Mouse (Mus musculus) forebrain, embryonic 16.5 days (tissue): ENCODE measurements at regions not wholly inside any gene's neighbourhood (a gene's known extent, or its start where the extent isn't known, plus 50 kb on each side); places are given as distances from the start of the nearest gene placed in this dataset.

Experiments
- ATAC-seq: fragments of 200-750 bp; cut with Nextera tagmentation; 2 replicates; pipeline ENCODE4 v1.8.0; 2017; ENCODE audit warnings: mild to moderate bottlenecking, moderate library complexity
- H3K27ac ChIP-seq: fragments of 300-500 bp; sonication (generic); 2 replicates; pipeline ENCODE4 v1.5.1; 2014; ENCODE audit warnings: low read length, control low read depth
- H3K27me3 ChIP-seq: fragments of 300-500 bp; sonication (generic); replicated peaks from 2 replicates; pipeline ENCODE4 v1.6.1; 2014; ENCODE audit warnings: low read length; ENCODE audit not compliant: control insufficient read depth, insufficient read depth
- H3K36me3 ChIP-seq: fragments of 300-500 bp; sonication (generic); 2 replicates; pipeline ENCODE4 v1.6.1; 2014; ENCODE audit not compliant: control insufficient read depth, insufficient read depth
- H3K4me1 ChIP-seq: fragments of 300-500 bp; sonication (generic); replicated peaks from 2 replicates; pipeline ENCODE4 v1.6.1; 2014; ENCODE audit warnings: low read length; ENCODE audit not compliant: control insufficient read depth, insufficient read depth
- H3K4me2 ChIP-seq: fragments of 300-500 bp; sonication (generic); 2 replicates; pipeline ENCODE4 v1.6.1; 2014; ENCODE audit warnings: mild to moderate bottlenecking, low read length, control low read depth
- H3K4me3 ChIP-seq: fragments of 300-500 bp; sonication (generic); replicated peaks from 2 replicates; pipeline ENCODE4 v1.5.1; 2014; ENCODE audit warnings: mild to moderate bottlenecking, low read length, control low read depth
- H3K9ac ChIP-seq: fragments of 300-500 bp; sonication (generic); replicated peaks from 2 replicates; pipeline ENCODE4 v1.6.1; 2014; ENCODE audit warnings: low read depth, low read length, control low read depth
- H3K9me3 ChIP-seq: fragments of 300-500 bp; sonication (generic); 2 replicates; pipeline ENCODE4 v1.6.1; 2016; ENCODE audit warnings: low read length; ENCODE audit not compliant: control insufficient read depth
- WGBS: fragments of 180-500 bp; shearing (Covaris S2); extraction: QIAGEN DNeasy Blood & Tissue Kit; methylation state at CpG from one replicate; pipeline ENCODE4 v1.1.7; 2014; 5-methylcytosine and 5-hydroxymethylcytosine counted together

DNA sequence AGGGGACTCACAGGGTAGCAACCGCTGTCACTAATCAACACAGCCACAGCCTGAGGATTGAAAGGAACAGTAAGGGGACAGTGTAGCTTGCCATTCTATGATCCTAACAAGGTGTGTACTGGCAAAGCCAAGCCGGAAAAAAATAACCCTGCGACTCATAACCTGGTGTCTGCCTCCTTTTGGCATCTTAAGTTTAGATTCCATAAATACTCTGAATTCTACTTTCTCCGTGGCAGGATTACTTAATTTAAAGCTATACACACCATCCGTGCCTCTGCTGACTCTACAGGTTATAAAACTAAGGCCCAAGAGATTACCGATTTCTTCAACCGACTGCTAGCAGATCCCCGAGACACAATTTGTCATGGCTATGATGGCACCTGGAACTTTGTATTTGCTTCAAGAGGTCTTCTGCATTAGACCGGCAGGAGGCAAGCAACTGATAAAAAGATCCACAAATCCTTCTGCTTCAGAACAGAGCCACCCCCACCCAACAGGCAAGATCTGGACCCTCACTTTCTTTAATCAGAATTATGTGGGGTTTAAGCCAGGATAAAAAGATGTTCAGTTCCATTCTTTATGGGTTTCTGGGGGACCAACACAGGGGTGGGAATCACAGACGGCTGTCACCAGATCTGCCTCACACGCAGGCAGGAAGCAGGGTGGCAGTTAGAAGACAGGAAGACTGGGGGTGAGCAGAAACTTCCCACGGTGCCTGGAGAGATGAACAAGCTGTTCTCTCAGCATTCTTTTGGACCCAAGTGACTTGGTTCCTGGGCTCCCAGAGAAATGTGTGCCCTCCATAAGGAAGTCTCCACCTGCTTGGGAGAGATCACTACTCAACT is 120.4 kb downstream of the Sox4 start:
- Histone ChIP-seq H3K36me3 (no peaks in the 10 kb centered on the region), H3K9ac (no peak overlapping the region), H3K4me2 (no peak overlapping the region), H3K4me3 (no peak overlapping the region), H3K27me3 (no peaks in the 10 kb centered on the region), H3K4me1 (no peaks in the 10 kb centered on the region), H3K9me3 (no peaks in the 10 kb centered on the region), H3K27ac (no peak overlapping the region)
- ATAC-seq, result no peak
- 73% methylated on average over 12 of the region's 12 CpGs for WGBS

DNA sequence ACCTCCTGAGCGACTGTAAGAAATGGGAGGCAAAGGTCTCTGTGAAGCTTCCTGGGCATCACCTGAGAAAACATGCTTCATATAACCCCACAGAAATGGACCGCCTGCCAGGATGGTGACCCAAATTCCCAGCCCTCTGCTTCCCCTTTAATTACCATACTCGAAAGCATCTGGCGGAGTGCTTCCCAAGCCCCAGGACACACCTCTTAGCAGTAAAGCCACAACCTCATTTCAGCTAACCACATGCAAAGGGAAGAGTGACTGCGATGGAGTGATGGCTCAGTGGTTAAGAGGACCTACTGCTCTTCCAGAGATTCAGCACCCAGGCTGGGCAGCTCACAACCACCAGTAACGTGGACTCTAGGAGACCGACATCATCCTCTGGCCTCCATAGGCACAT is 127.2 kb downstream of the Sox4 start:
- H3K4me2 ChIP-seq, result no peak overlapping the region
- no peaks in the 10 kb centered on the region for H3K9me3 ChIP-seq
- 92% methylated on average over 7 of the region's 7 CpGs for WGBS
- H3K9ac ChIP-seq, result no peak overlapping the region
- no peak for ATAC-seq
- H3K27ac ChIP-seq, result no peak overlapping the region
- peaks cover 26% of the 10 kb centered on the region for H3K4me1 ChIP-seq
- H3K36me3 ChIP-seq, result no peaks in the 10 kb centered on the region
- H3K27me3 ChIP-seq, result no peaks in the 10 kb centered on the region
- no peak overlapping the region for H3K4me3 ChIP-seq

DNA sequence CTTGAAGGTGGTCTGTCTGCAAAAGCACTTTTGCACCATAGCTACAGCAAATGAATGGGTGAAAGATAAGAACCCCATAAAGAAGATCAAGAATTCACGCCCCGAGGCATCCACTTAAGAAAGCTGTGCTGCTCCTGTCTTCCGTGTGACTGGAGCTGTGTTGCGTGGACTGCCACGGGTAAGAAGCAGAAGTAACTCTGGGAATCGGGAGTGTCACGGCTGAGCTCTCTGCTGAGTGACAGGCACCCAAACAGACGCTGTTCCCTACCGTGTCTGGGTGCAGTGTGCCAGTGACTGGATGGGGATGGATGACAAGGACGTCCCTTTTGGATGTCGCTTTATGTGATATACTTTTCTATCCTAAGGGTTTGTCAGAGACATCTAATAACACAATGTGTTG is 129.5 kb downstream of the Sox4 start:
- Histone ChIP-seq H3K4me2 (peak overlapping the region; percentile 1; the same call in 1 of the 2 replicates), H3K27ac (peak overlapping the region; percentile 80), H3K27me3 (no peaks in the 10 kb centered on the region), H3K4me1 (peaks cover 32% of the 10 kb centered on the region), H3K9me3 (no peaks in the 10 kb centered on the region), H3K9ac (no peak overlapping the region), H3K4me3 (no peak overlapping the region), H3K36me3 (no peaks in the 10 kb centered on the region)
- 21% methylated on average over 11 of the region's 11 CpGs for WGBS
- ATAC-seq, result peak; percentile 84

DNA sequence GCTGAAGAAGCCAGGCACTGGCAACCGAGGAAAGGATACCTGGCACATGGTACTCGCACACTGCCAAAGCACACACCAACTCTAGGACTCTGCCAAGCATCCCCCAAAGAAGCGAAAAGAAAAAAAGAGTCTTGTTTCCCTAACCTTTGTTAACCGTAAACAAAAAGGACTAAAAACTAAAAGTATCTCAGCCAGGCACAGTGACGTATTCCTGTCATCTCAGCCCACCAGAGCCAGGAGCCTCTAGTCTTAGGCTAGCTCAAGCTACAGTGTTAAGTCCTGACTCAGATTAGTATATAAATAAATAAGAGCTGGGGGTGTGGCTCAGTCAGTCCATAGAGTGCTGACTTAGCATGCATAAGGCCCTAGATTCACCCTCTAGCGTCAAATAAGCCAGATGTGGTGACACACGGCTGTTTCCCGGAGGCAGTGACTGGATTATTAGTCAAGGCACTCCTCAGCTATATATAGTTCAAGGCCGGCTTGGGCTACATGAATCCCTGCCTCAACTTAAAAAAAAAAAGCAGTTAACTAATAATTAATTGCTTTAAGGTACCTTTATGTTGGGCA is 130.1 kb downstream of the Sox4 start:
- Histone ChIP-seq H3K4me1 (peaks cover 32% of the 10 kb centered on the region), H3K27ac (peak overlapping the region; percentile 70), H3K4me3 (no peak overlapping the region), H3K9me3 (no peaks in the 10 kb centered on the region), H3K36me3 (no peaks in the 10 kb centered on the region), H3K27me3 (no peaks in the 10 kb centered on the region), H3K4me2 (no peak overlapping the region), H3K9ac (no peak overlapping the region)
- WGBS, result 53% methylated on average over 9 of the region's 9 CpGs
- peak; percentile 45 for ATAC-seq

DNA sequence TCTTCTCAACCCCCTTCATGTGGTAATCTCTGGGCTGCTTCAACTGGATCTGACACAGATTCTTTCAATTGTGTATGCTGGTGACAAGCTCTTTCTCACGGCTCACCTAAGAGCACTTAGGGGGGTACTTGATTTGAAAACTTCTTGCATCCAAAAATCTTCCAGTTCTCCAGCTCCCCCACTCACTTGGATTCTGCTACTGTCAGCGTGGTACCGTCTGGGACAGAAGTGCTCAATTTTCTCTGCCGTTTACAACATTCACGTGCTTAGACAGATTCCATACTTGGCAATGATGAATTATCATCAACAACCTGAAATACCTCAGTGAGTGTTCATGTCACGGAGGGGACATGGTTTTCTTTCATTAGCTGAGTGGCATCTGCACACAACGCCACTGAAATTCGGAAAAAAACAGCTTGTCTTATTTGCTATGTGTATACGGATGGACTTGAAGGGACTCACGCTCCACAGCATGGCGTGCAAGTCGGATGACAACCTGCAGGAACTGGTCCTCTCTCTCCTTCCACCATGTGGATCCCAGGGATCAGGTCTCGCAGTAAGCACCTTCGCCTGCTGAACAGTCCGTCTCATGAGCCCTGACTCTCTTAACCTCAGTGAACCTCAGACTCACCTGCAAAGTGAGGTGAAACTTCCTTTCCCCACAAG is 132.5 kb downstream of the Sox4 start:
- no peak overlapping the region for H3K4me2 ChIP-seq
- H3K9me3 ChIP-seq, result no peaks in the 10 kb centered on the region
- no peaks in the 10 kb centered on the region for H3K27me3 ChIP-seq
- peaks cover 32% of the 10 kb centered on the region for H3K4me1 ChIP-seq
- H3K27ac ChIP-seq, result peak overlapping the region; percentile 25; the same call in 1 of the 2 replicates
- no peak overlapping the region for H3K9ac ChIP-seq
- WGBS, result 73% methylated on average over 15 of the region's 15 CpGs
- no peak for ATAC-seq
- H3K36me3 ChIP-seq, result no peaks in the 10 kb centered on the region
- H3K4me3 ChIP-seq, result no peak overlapping the region

DNA sequence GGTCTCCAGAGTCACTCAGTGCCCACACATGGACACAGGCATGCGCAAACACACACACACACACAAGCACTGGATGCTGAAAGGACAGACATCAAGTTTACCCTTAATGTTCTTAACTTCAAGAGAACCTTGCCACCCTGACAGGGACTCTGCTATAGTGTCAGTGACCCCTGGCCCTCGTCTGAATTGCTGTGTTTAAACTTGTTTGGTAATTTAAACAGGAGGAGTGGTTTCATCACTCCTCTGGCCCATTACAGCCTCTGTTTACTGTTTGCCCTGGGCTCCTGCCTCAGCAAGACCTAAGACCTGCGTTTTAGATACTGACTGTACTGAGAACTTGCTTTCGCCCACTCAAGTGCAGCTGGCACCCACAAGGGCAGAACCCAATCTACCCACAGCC is 139.4 kb downstream of the Sox4 start:
- peaks cover 46% of the 10 kb centered on the region for H3K4me1 ChIP-seq
- no peak for ATAC-seq
- no peaks in the 10 kb centered on the region for H3K36me3 ChIP-seq
- H3K9me3 ChIP-seq, result no peaks in the 10 kb centered on the region
- no peaks in the 10 kb centered on the region for H3K27me3 ChIP-seq
- no peak overlapping the region for H3K4me2 ChIP-seq
- H3K9ac ChIP-seq, result no peak overlapping the region
- H3K27ac ChIP-seq, result no peak overlapping the region
- 72% methylated on average over 4 of the region's 4 CpGs for WGBS
- no peak overlapping the region for H3K4me3 ChIP-seq

DNA sequence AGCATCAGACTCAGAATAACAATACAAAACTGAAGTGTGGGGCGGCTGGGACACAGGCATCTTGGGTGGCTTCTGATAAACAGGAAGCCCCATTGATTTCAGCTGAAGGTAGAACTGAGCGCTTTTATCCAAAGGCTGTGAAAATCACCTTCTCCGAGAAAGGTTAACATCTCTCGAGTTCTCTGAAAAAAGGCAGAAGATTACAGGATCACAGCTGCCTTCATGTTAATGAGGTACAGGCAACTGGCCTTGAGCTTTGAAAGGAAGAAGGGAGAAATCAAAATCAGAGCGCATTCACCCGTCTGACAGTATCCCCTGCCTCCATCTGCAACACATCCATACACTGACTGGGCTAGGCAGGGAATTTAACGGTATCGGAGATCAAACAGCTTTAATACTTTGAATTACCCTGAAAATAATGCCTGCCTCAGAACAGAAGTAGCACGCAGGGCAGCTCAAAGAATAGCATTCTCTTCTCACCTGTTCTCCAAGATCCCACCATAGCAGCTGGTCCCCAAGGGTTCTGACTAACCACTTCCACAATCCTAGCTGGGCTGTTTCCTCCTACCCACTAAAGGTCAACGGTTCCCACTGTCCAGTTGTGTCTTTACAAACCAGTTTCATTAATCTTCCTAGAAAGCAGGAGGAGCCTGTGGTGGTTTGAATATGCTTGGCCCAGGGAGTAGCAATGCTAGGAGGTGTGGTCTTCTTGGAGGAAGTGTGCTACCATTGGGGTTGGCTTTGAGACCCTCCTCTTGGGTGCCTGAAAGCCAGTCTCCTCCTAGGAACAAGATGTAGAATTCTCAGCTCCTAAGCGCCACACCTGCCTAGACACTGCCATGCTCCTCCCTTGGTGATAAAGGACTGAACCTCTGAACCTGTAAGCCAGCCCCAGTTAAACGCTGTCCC is 141.6 kb downstream of the Sox4 start:
- WGBS, result 23% methylated on average over 12 of the region's 12 CpGs
- peak; percentile 26 for ATAC-seq
- peaks cover 46% of the 10 kb centered on the region for H3K4me1 ChIP-seq

DNA sequence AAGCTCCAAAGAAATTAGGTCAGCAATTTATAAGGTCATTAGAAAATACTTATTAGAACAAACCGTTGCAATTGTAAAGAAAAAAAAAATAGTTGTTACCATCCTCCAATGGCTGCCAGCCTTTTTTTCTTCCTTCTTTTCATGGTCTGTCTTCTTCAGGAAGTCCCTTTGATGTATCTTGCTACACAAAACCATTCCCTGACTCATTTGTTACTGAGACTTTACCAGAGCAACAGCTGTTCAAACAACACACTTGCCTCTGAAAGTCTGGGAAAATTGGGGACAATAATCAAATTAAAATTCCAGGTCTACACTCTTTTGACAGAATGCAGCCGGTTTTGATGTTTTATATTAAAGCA is 142.5 kb downstream of the Sox4 start:
- peak overlapping the region; percentile 23; the same call in 1 of the 2 replicates for H3K4me2 ChIP-seq
- H3K4me3 ChIP-seq, result no peak overlapping the region
- H3K36me3 ChIP-seq, result no peaks in the 10 kb centered on the region
- WGBS, result 1% methylated on average over 2 of the region's 2 CpGs
- no peak for ATAC-seq
- H3K27me3 ChIP-seq, result no peaks in the 10 kb centered on the region
- no peaks in the 10 kb centered on the region for H3K9me3 ChIP-seq
- H3K9ac ChIP-seq, result no peak overlapping the region
- peaks cover 47% of the 10 kb centered on the region for H3K4me1 ChIP-seq
- H3K27ac ChIP-seq, result peak overlapping the region; percentile 92

More for the DNA sequence above, 141.6 kb downstream of the Sox4 start:
- Histone ChIP-seq H3K4me2 (peak overlapping the region; percentile 26), H3K9me3 (no peaks in the 10 kb centered on the region), H3K27me3 (no peaks in the 10 kb centered on the region), H3K27ac (peak overlapping the region; percentile 92), H3K4me3 (no peak overlapping the region), H3K36me3 (no peaks in the 10 kb centered on the region), H3K9ac (peak overlapping the region; percentile 26)
